Mouse (Mus musculus) intestine, postnatal 0 days (tissue): ENCODE data around the gene Cacna1c. TPM values are rescaled to one million over a fixed set of nuclear protein-coding genes. Genes with fewer than 3 reads are reported as not detected.

ENCODE experiments used
- ATAC-seq: fragments of 200-750 bp; cut with Nextera tagmentation; 2 replicates; pipeline ENCODE4 v1.8.0; 2017; ENCODE audit warnings: mild to moderate bottlenecking, moderate TSS enrichment, moderate library complexity
- H3K27ac ChIP-seq: fragments of 300-500 bp; sonication (generic); 2 replicates; pipeline ENCODE4 v1.5.1; 2014; ENCODE audit warnings: mild to moderate bottlenecking, low read depth, low read length, moderate library complexity
- H3K27me3 ChIP-seq: fragments of 300-500 bp; sonication (generic); replicated peaks from 2 replicates; pipeline ENCODE4 v1.6.1; 2014; ENCODE audit warnings: low read length, mixed read lengths; ENCODE audit not compliant: control insufficient read depth, insufficient read depth
- H3K36me3 ChIP-seq: fragments of 300-500 bp; sonication (generic); 2 replicates; pipeline ENCODE4 v1.6.1; 2014; ENCODE audit warnings: mild to moderate bottlenecking, moderate library complexity; ENCODE audit not compliant: control insufficient read depth, insufficient read depth
- H3K4me1 ChIP-seq: fragments of 300-500 bp; sonication (generic); replicated peaks from 2 replicates; pipeline ENCODE4 v1.6.1; 2014; ENCODE audit warnings: antibody characterized with exemption, low read length, mixed read lengths; ENCODE audit not compliant: control insufficient read depth, insufficient read depth
- H3K4me2 ChIP-seq: fragments of 300-500 bp; sonication (generic); replicated peaks from 2 replicates; pipeline ENCODE4 v1.6.1; 2014; ENCODE audit warnings: low read depth, mild to moderate bottlenecking, moderate library complexity
- H3K4me3 ChIP-seq: fragments of 300-500 bp; sonication (generic); 2 replicates; pipeline ENCODE4 v1.5.1; 2014; ENCODE audit warnings: low read depth, low read length
- H3K9ac ChIP-seq: fragments of 300-500 bp; sonication (generic); 2 replicates; pipeline ENCODE4 v1.6.1; 2014; ENCODE audit warnings: mild to moderate bottlenecking, low read depth, low read length
- H3K9me3 ChIP-seq: fragments of 300-500 bp; sonication (generic); 2 replicates; pipeline ENCODE4 v1.6.1; 2016; ENCODE audit warnings: mixed run types; ENCODE audit not compliant: control insufficient read depth
- CTCF ChIP-seq: sonication (generic); IDR thresholded peaks from 2 replicates; pipeline ENCODE4 v1.5.1; 2016; ENCODE audit warnings: low read depth, mild to moderate bottlenecking, control low read depth, antibody characterized with exemption, moderate library complexity
- WGBS: fragments of 180-500 bp; shearing (Covaris S2); extraction: QIAGEN DNeasy Blood & Tissue Kit; methylation state at CpG from one replicate; pipeline ENCODE4 v1.1.7; 2014; 5-methylcytosine and 5-hydroxymethylcytosine counted together
- polyA plus RNA-seq: library from polyadenylated mRNA; unstranded; fragments of >200 nt; fragmentation: Nextera tagmentation; extraction: Ambion mirVana; gene quantifications from 2 replicates; pipeline ENCODE4 v1.2.1, GENCODE M21; 2015

The Cacna1c gene
- polyA plus RNA-seq, 1 experiment from 2014 or later = 1.2 TPM

DNA sequence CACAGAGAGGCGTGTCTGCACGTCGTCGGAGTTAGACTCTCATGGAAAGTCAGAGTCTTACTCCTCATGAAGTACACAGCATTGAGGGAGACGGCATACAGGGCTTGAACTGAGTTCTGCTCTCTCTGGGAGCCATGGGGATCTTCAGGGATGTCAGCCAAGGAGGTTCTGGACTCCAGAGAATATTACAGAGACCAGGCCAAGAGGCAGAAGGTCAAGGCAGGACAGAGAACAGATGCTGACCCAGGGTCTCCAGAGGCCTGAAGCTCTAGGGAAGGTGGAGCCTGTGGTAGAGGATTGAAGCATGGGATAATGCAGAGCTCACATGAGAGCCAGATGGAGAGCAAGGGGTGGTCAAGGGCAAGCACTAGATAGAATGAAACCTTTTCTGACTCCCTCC is 507.4 kb downstream of the Cacna1c start:
- WGBS = 70% methylated on average over 5 of the region's 5 CpGs
- H3K27me3 ChIP-seq = no peaks in the 10 kb centered on the region
- no peaks in the 10 kb centered on the region for H3K36me3 ChIP-seq
- H3K9me3 ChIP-seq = no peaks in the 10 kb centered on the region
- TF ChIP-seq CTCF = no peak
- H3K9ac ChIP-seq = no peak overlapping the region
- no peak overlapping the region for H3K4me3 ChIP-seq
- no peak overlapping the region for H3K27ac ChIP-seq
- no peak overlapping the region for H3K4me2 ChIP-seq
- ATAC-seq = no peak
- no peaks in the 10 kb centered on the region for H3K4me1 ChIP-seq

DNA sequence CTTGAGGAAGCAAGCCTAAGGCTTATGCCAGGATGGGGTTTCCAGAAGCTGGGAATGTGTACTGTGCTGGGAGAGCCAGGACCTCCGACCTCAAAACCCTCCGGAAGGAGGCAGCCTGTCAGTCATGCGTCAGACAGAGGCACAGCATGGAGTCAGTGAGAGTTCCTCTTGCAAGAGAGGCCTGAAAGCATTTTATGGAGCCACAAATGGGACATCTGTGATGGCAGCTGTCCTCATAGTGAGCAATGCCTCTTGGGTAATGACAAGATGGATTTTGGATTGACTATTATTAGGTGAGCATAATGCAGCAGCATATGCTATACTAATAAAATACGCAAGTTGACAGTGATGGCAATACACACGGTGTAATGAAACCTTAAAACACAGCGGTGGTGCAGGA is 515.4 kb downstream of the Cacna1c start:
- Histone ChIP-seq H3K27me3 (no peaks in the 10 kb centered on the region), H3K4me2 (no peak overlapping the region), H3K27ac (no peak overlapping the region), H3K4me3 (no peak overlapping the region), H3K9me3 (no peaks in the 10 kb centered on the region), H3K36me3 (no peaks in the 10 kb centered on the region), H3K9ac (no peak overlapping the region), H3K4me1 (no peaks in the 10 kb centered on the region)
- WGBS = 66% methylated on average over 6 of the region's 6 CpGs
- no peak for ATAC-seq
- TF ChIP-seq CTCF = no peak

DNA sequence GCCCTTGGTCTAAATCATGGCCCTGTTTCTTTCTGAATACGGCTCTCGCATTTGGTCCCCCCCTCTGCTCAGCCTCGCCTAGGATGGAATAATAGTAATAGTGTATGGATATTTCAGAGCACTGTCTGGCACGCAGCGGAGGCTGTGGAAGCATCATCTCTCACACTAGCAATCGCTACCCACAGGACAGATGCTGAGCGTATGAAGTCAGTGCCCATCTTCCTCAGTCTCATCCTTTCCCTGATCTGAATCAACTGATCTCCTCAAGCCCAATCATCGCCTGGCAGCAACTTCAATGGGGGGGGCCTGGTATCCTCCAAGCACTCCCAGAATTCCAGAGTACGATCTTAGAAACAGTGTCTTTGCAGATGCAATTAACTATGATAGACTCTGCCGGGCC is 518.2 kb downstream of the Cacna1c start:
- H3K4me3 ChIP-seq = no peak overlapping the region
- WGBS = 87% methylated on average over 10 of the region's 10 CpGs
- H3K36me3 ChIP-seq = no peaks in the 10 kb centered on the region
- H3K4me1 ChIP-seq = no peaks in the 10 kb centered on the region
- H3K9ac ChIP-seq = no peak overlapping the region
- H3K9me3 ChIP-seq = no peaks in the 10 kb centered on the region
- H3K27me3 ChIP-seq = no peaks in the 10 kb centered on the region
- H3K4me2 ChIP-seq = no peak overlapping the region
- TF ChIP-seq CTCF = no peak
- ATAC-seq = no peak
- H3K27ac ChIP-seq = no peak overlapping the region

DNA sequence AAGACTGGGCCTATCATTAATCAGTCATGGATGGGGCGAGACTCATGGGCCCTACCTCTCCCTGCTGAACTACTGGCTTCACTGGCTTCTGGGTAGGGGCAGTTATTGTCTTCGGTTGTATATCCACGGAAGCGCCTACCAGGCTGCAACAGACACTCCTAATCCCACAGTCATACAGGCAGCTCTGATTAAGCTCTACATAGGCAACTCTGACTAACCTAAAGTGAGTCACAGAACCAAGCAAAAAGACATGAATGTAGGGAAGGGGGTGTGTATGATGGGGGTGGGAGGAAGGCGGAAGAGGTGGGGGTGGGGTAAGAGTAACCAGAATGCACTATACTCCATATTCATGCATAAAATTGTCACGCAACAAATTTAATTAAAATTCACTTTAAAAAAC is 518.9 kb downstream of the Cacna1c start:
- TF ChIP-seq CTCF = no peak
- ATAC-seq = no peak
- Histone ChIP-seq H3K36me3 (no peaks in the 10 kb centered on the region), H3K27me3 (no peaks in the 10 kb centered on the region), H3K9me3 (no peaks in the 10 kb centered on the region), H3K27ac (no peak overlapping the region), H3K9ac (no peak overlapping the region), H3K4me1 (no peaks in the 10 kb centered on the region), H3K4me2 (no peak overlapping the region), H3K4me3 (no peak overlapping the region)
- 93% methylated on average over 6 of the region's 6 CpGs for WGBS

DNA sequence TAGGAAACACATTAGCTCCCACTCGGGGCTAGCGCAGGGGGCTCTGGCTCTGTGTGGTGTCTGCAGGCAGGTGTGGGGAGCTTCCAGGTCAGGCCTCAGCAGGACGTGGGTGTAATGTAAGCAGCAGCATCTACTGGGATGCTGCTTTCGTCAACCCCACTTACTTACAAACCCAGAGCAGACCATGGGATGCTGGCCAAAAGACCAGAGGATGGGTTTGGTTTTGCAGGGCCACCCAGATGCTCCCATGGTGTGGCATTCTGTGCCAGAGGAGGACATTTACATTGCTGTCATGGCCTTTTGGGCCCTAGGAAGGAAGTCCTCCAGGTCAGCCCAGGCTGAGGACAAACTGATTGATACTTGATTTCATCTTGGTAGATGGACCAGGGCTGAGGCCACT is 521.4 kb downstream of the Cacna1c start:
- Histone ChIP-seq H3K36me3 (no peaks in the 10 kb centered on the region), H3K27me3 (no peaks in the 10 kb centered on the region), H3K4me2 (no peak overlapping the region), H3K4me3 (no peak overlapping the region), H3K9ac (no peak overlapping the region), H3K9me3 (no peaks in the 10 kb centered on the region), H3K4me1 (no peaks in the 10 kb centered on the region), H3K27ac (no peak overlapping the region)
- no peak for ATAC-seq
- WGBS = 78% methylated on average over 4 of the region's 4 CpGs
- TF ChIP-seq CTCF = no peak

DNA sequence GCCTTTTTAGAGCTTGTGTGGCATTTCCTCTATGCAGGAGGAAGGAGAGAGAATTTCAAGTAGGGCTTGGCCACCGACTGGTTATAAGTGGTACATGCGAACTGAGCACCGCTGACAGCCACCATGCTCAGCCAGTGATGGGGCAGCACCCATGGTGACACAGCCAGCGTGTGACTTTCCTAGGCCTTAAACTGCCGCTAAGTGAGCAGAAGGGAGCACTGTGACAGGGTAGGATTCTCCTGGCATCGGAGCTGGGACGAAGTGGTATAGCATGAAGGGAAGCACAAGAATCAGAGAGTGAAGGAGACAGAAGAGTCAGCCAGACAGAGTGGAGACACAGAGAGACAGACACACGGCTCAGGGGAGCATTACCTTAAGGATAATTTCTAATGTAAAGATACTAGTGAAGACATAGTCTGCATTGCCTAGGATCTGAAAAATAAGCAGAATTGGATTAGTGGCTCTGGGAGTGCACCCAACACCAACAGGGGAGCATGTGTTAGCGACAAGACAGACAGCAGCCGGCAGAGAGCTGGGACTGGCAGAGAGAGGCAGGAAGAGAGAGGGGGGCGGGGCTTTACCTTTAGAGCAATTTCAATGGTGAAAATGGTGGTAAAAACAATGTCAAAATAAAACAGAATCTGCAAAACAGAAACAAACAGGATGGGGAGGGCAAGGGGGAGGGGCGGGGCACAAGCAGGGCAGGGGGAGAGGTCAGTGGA is 522.1 kb downstream of the Cacna1c start:
- Histone ChIP-seq H3K4me1 (no peaks in the 10 kb centered on the region), H3K4me3 (no peak overlapping the region), H3K36me3 (no peaks in the 10 kb centered on the region), H3K27ac (no peak overlapping the region), H3K27me3 (no peaks in the 10 kb centered on the region), H3K4me2 (no peak overlapping the region), H3K9ac (no peak overlapping the region), H3K9me3 (no peaks in the 10 kb centered on the region)
- 79% methylated on average over 12 of the region's 12 CpGs for WGBS
- no peak for ATAC-seq
- TF ChIP-seq CTCF = no peak

DNA sequence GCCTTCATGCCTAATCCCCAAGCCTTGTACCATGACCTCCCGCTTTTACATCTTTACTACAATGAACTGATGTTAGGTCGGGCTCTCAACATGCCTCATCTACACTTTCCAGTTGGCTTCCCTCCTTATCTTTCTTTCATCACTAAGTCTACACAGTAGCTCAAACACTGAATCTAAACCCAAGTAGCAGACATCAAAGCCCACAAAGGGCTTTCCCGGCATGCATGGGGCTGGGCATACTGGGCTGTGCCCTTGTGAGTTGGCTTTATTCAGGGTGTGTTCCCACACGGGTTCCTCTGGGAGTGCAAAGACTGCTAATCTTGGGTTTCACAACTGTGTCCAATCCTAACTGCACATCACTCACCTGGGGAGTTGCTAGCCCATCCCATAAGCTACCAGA is 542.9 kb downstream of the Cacna1c start:
- WGBS = 58% methylated on average over 4 of the region's 4 CpGs
- ATAC-seq = no peak
- Histone ChIP-seq H3K4me3 (no peak overlapping the region), H3K27ac (no peak overlapping the region), H3K36me3 (no peaks in the 10 kb centered on the region), H3K4me2 (no peak overlapping the region), H3K27me3 (no peaks in the 10 kb centered on the region), H3K9ac (no peak overlapping the region), H3K9me3 (no peaks in the 10 kb centered on the region), H3K4me1 (no peaks in the 10 kb centered on the region)
- TF ChIP-seq CTCF = no peak
